Mouse (Mus musculus) CH12.LX (cell line): Measurements from ENCODE around the gene Rnf31. TPM values are rescaled to one million over a fixed set of nuclear protein-coding genes. Genes with fewer than 3 reads are reported as not detected.

Experiments used
- DNase-seq: peaks from one replicate; pipeline ENCODE4 v3.0.0-alpha.2; 2013; ENCODE audit errors: extremely low read depth
- H3K27ac ChIP-seq: 2 replicates; pipeline ENCODE4 v1.5.1; 2012; ENCODE audit warnings: low read depth, mild to moderate bottlenecking, control low read depth, moderate library complexity; ENCODE audit not compliant: insufficient read depth
- H3K27me3 ChIP-seq: replicated peaks from 2 replicates; pipeline ENCODE3; 2012; ENCODE audit warnings: inconsistent platforms
- H3K36me3 ChIP-seq, 2 experiments: replicated peaks in 1 of 2; 2 replicates each; pipeline versions ENCODE3 to v1.6.1; 2012; ENCODE audit warnings: inconsistent platforms in 1 of 2, low read length in 1 of 2, mild to moderate bottlenecking in 1 of 2, mixed read lengths in 1 of 2, moderate library complexity in 1 of 2; ENCODE audit not compliant: control insufficient read depth in 1 of 2, insufficient read depth in 1 of 2
- H3K4me1 ChIP-seq, 2 experiments: 2 replicates each; pipeline ENCODE4 v1.6.1; 2012; ENCODE audit warnings: inconsistent platforms in 1 of 2, moderate library complexity in 1 of 2; ENCODE audit not compliant: insufficient read depth in 2 of 2, control insufficient read depth in 1 of 2
- H3K4me2 ChIP-seq: 2 replicates; pipeline ENCODE4 v1.6.1; 2012; ENCODE audit warnings: low read depth, mild to moderate bottlenecking, control low read depth; ENCODE audit not compliant: poor library complexity, insufficient read depth, severe bottlenecking
- H3K4me3 ChIP-seq, 3 experiments: fragments of 150-350 bp in 1 of 3; sonication (generic) in 1 of 3; replicated peaks in 1 of 3; 2 replicates each; pipeline versions ENCODE3 to v1.5.1; 2011 to 2012; ENCODE audit warnings: low read depth in 2 of 3, low read length in 2 of 3, mild to moderate bottlenecking in 2 of 3, moderate library complexity in 2 of 3, control low read depth in 1 of 3, improper control_type of control experiment in 1 of 3, inconsistent platforms in 1 of 3, mixed read lengths in 1 of 3; ENCODE audit not compliant: poor library complexity in 1 of 3
- H3K79me2 ChIP-seq: replicated peaks from 2 replicates; pipeline ENCODE4 v1.6.1; 2012; ENCODE audit warnings: mild to moderate bottlenecking, moderate library complexity; ENCODE audit not compliant: control insufficient read depth, poor library complexity, insufficient read depth, severe bottlenecking; ENCODE audit errors: extremely low read depth
- H3K9ac ChIP-seq: 2 replicates; pipeline ENCODE4 v1.6.1; 2012; ENCODE audit warnings: low read depth, mild to moderate bottlenecking, control low read depth, moderate library complexity; ENCODE audit not compliant: insufficient read depth
- H3K9me3 ChIP-seq: replicated peaks from 2 replicates; pipeline ENCODE3; 2012; ENCODE audit warnings: low read length, inconsistent platforms, mixed read lengths
- BHLHE40 ChIP-seq: IDR thresholded peaks from 2 replicates; pipeline ENCODE4 v1.6.1; 2011; ENCODE audit warnings: mild to moderate bottlenecking, low read depth, low read length, improper control_type of control experiment
- CHD2 ChIP-seq: IDR thresholded peaks from 2 replicates; pipeline ENCODE4 v1.6.1; 2011; ENCODE audit warnings: low read length, improper control_type of control experiment
- CTCF ChIP-seq, 2 experiments: IDR thresholded peaks in 1 of 2; conservative IDR thresholded peaks in 1 of 2; 2 replicates each; pipeline ENCODE4 v1.5.1; 2011 to 2012; ENCODE audit warnings: low read depth in 2 of 2, low read length in 2 of 2, improper control_type of control experiment in 1 of 2, inconsistent platforms in 1 of 2, mild to moderate bottlenecking in 1 of 2, moderate library complexity in 1 of 2
- E2F4 ChIP-seq: IDR thresholded peaks from 2 replicates; pipeline ENCODE4 v1.6.1; 2011; ENCODE audit warnings: low read depth, low read length, improper control_type of control experiment; ENCODE audit not compliant: insufficient replicate concordance
- ELF1 ChIP-seq: IDR thresholded peaks from 2 replicates; pipeline ENCODE4 v1.6.1; 2014; ENCODE audit warnings: low read depth, mild to moderate bottlenecking, inconsistent platforms, low read length, improper control_type of control experiment
- HCFC1 ChIP-seq: IDR thresholded peaks from 2 replicates; pipeline ENCODE4 v1.6.1; 2012; ENCODE audit warnings: low read depth, mild to moderate bottlenecking, inconsistent platforms, low read length, improper control_type of control experiment
- JUN ChIP-seq: IDR thresholded peaks from 2 replicates; pipeline ENCODE4 v1.6.1; 2011; ENCODE audit warnings: low read depth, mild to moderate bottlenecking, low read length, improper control_type of control experiment, moderate library complexity; ENCODE audit not compliant: insufficient read depth
- JUND ChIP-seq: conservative IDR thresholded peaks from 2 replicates; pipeline ENCODE4 v1.6.1; 2011; ENCODE audit warnings: low read depth, low read length, improper control_type of control experiment
- MAFK ChIP-seq: IDR thresholded peaks from 2 replicates; pipeline ENCODE4 v1.6.1; 2011; ENCODE audit warnings: low read length, improper control_type of control experiment; ENCODE audit not compliant: insufficient replicate concordance
- MAZ ChIP-seq: IDR thresholded peaks from 2 replicates; pipeline ENCODE4 v1.6.1; 2012; ENCODE audit warnings: low read depth, mild to moderate bottlenecking, inconsistent platforms, low read length, improper control_type of control experiment, moderate library complexity
- MEF2A ChIP-seq: IDR thresholded peaks from 2 replicates; pipeline ENCODE4 v1.6.1; 2014; ENCODE audit warnings: low read depth, mild to moderate bottlenecking, inconsistent platforms, low read length, improper control_type of control experiment, borderline replicate concordance
- NELFE ChIP-seq: IDR thresholded peaks from 2 replicates; pipeline ENCODE4 v1.6.1; 2011; ENCODE audit warnings: low read depth, low read length, improper control_type of control experiment
- NRF1 ChIP-seq: IDR thresholded peaks from 2 replicates; pipeline ENCODE4 v1.6.1; 2014; ENCODE audit warnings: low read depth, mild to moderate bottlenecking, inconsistent platforms, low read length, improper control_type of control experiment, moderate library complexity
- POLR2A ChIP-seq: IDR thresholded peaks from 2 replicates; pipeline ENCODE4 v1.6.1; 2011; ENCODE audit warnings: low read depth, mild to moderate bottlenecking, improper control_type of control experiment, low read length
- RAD21 ChIP-seq: IDR thresholded peaks from 2 replicates; pipeline ENCODE4 v1.6.1; 2011; ENCODE audit warnings: low read depth, mild to moderate bottlenecking, low read length, improper control_type of control experiment, moderate library complexity
- SMC3 ChIP-seq: IDR thresholded peaks from 2 replicates; pipeline ENCODE4 v1.6.1; 2011; ENCODE audit warnings: low read depth, low read length, improper control_type of control experiment
- UBTF ChIP-seq: IDR thresholded peaks from 2 replicates; pipeline ENCODE4 v1.6.1; 2012; ENCODE audit warnings: low read depth, mild to moderate bottlenecking, inconsistent platforms, low read length, improper control_type of control experiment, moderate library complexity
- USF1 ChIP-seq: IDR thresholded peaks from 2 replicates; pipeline ENCODE4 v1.6.1; 2014; ENCODE audit warnings: low read depth, mild to moderate bottlenecking, inconsistent platforms, low read length, improper control_type of control experiment
- USF2 ChIP-seq: conservative IDR thresholded peaks from 2 replicates; pipeline ENCODE4 v1.6.1; 2011; ENCODE audit warnings: low read depth, low read length, improper control_type of control experiment
- ZC3H11A ChIP-seq: IDR thresholded peaks from 2 replicates; pipeline ENCODE4 v1.6.1; 2012; ENCODE audit warnings: low read depth, mild to moderate bottlenecking, inconsistent platforms, low read length, improper control_type of control experiment
- ZMIZ1 ChIP-seq: IDR thresholded peaks from 2 replicates; pipeline ENCODE4 v1.6.1; 2012; ENCODE audit warnings: low read depth, mild to moderate bottlenecking, inconsistent platforms, low read length, improper control_type of control experiment
- ZNF384 ChIP-seq: IDR thresholded peaks from 2 replicates; pipeline ENCODE4 v1.6.1; 2012; ENCODE audit warnings: low read depth, low read length, improper control_type of control experiment, inconsistent platforms
- dilution Hi-C: fragments of 300-500 bp; cut with MboI; formaldehyde crosslinking; loops from 2 replicates; pipeline ENCODE4 v1.14.3; 2020; ENCODE audit warnings: low sequenced_read_pairs; ENCODE audit not compliant: extremely low pct_unique_long_range_greater_than_20kb, extremely low pct_ligation_motif_present
- in situ Hi-C: fragments of 300-500 bp; cut with MboI; formaldehyde crosslinking; loops from 3 replicates; pipeline ENCODE4 v1.14.3; 2019; ENCODE audit warnings: low sequenced_read_pairs, low pct_ligation_motif_present, low pct_unique_long_range_greater_than_20kb, mixed read lengths
- polyA plus RNA-seq: library from polyadenylated mRNA; unstranded; fragments of >175 nt; gene quantifications from 2 replicates; pipeline ENCODE4 v1.2.1, GENCODE M21; 2012; ENCODE audit warnings: low read depth; ENCODE audit not compliant: insufficient read length
- total RNA-seq, 2 experiments: library from RNA; depleted of rRNA; stranded (reverse); fragments of 300-350 nt in 1 of 2; fragments of >200 nt in 1 of 2; gene quantifications; 2 replicates each; pipeline ENCODE4 v1.2.3; 2012 to 2014

Gene Rnf31
- total and polyA plus RNA-seq, 3 experiments = 3.8 to 22.6 (median 15.9) TPM

DNA sequence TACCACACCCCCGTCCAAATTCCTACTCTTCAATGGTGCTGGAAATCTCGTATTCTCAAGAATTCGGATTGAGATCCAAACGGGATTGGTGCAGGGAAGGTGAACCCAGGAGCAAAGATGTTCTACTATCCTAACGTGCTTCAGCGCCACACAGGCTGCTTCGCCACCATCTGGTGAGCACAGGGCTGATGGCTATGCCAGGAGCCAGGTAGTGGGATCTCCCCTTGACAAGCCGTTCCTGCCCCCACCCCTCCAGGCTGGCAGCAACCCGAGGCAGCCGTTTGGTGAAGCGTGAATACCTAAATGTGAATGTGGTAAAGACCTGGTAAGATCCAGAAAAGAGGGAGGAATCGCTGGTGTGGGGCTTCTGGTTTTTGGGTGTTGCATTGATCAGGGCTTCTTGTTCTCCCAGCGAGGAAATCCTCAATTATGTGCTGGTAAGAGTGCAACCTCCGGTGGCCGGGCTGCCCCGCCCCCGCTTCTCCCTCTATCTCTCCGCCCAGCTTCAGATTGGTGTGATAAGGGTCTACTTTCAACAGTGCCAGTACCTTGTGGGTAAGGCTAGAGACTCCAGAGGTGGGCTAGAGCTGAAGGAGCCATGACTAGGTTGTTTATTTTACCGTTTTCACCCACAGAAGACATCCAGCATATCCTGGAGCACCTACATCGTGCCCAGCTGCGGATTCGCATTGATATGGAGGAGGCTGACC lies 27.1 kb downstream of the Rnf31 start:
- Histone ChIP-seq H3K27ac (no peak overlapping the region), H3K9ac (no peak overlapping the region), H3K27me3 (no peaks in the 10 kb centered on the region), H3K36me3 (peaks cover 0 to 17% of the 10 kb centered on the region in 2 experiments), H3K4me1 (no peaks in the 10 kb centered on the region), H3K9me3 (no peaks in the 10 kb centered on the region), H3K4me2 (no peak overlapping the region), H3K4me3 (no peak overlapping the region), H3K79me2 (no peaks in the 10 kb centered on the region)
- TF ChIP-seq MAZ = no peak
- TF ChIP-seq SMC3 = no peak
- no peak for TF ChIP-seq ZMIZ1
- no peak for TF ChIP-seq UBTF
- TF ChIP-seq ELF1 = no peak
- TF ChIP-seq POLR2A = no peak
- TF ChIP-seq CHD2 = no peak
- no peak for TF ChIP-seq E2F4
- no peak for TF ChIP-seq JUN
- TF ChIP-seq BHLHE40 = no peak
- no peak for TF ChIP-seq MEF2A
- TF ChIP-seq CTCF (conservative IDR thresholded peaks at IDR 0.05 in 1 of 2, IDR thresholded peaks at IDR 0.05 in 1 of 2; ENCODE audit: low read depth in 2 of 2, low read length in 2 of 2) = no peak
- TF ChIP-seq RAD21 = no peak
- no peak for TF ChIP-seq HCFC1
- no peak for TF ChIP-seq USF1
- TF ChIP-seq USF2 = no peak
- TF ChIP-seq NRF1 = no peak
- no peak for TF ChIP-seq MAFK
- TF ChIP-seq ZC3H11A = no peak
- TF ChIP-seq ZNF384 = no peak
- dilution Hi-C loops (no loop called here), in situ Hi-C loops (no loop called here)
- no peak for DNase-seq

- no peaks in the 10 kb centered on the region for H3K79me2 ChIP-seq
- H3K4me1 ChIP-seq = peaks cover 0 to under 1% of the 10 kb centered on the region in 2 experiments; a peak in 1 of 4 replicates
- no peaks in the 10 kb centered on the region for H3K9me3 ChIP-seq
- DNase-seq = no peak
- dilution Hi-C loops (no loop called here), in situ Hi-C loops (no loop called here)
- no peak overlapping the region for H3K9ac ChIP-seq
- no peaks in the 10 kb centered on the region for H3K27me3 ChIP-seq
- H3K27ac ChIP-seq = no peak overlapping the region
- H3K4me2 ChIP-seq = no peak overlapping the region
- H3K36me3 ChIP-seq = peaks cover 89 to 100% of the 10 kb centered on the region in 2 experiments
- TF ChIP-seq JUND (no peak), NELFE (no peak)
- TF ChIP-seq, all 38 proteins: peak for 0
- H3K4me3 ChIP-seq = no peak overlapping the region
Measured at GRCm38 (mm10) chr14:55628077-55628827, 36.7 kb downstream of the Rnf31 start.
